Mouse (Mus musculus): ENCODE measurements around the gene Bfsp2. TPM values are rescaled to one million over a fixed set of nuclear protein-coding genes. Genes with fewer than 3 reads are reported as not detected.

The Bfsp2 gene
- polyA plus RNA-seq, 1 experiment from 2014 or later: 0.53 TPM

- H3K27ac ChIP-seq: no peak overlapping the region
- no peak for ATAC-seq (ENCODE audit: insufficient read depth, low FRiP score, low read depth)
- 87% methylated on average over 2 of the region's 2 CpGs for WGBS
- H3K36me3 ChIP-seq: no peaks in the 10 kb centered on the region
- no peak overlapping the region for H3K4me2 ChIP-seq
- H3K9me3 ChIP-seq: no peaks in the 10 kb centered on the region
- no peak overlapping the region for H3K4me3 ChIP-seq (replicated peaks)
- H3K4me1 ChIP-seq: 0 out of 2 replicates have a peak, but pooled peaks cover 3% of the 10 kb centered on the region
- no peaks in the 10 kb centered on the region for H3K27me3 ChIP-seq (replicated peaks)
- H3K9ac ChIP-seq: no peak overlapping the region
Measured at GRCm38 (mm10) chr9:103502655-103503054, 22.4 kb upstream of the Bfsp2 start.

GRCm38 (mm10) chr9:103501861-103502364 lies 21.7 kb upstream of the Bfsp2 start:
- WGBS: 31% methylated on average over 14 of the region's 14 CpGs
- no peak overlapping the region for H3K27ac ChIP-seq
- no peak overlapping the region for H3K4me3 ChIP-seq (replicated peaks)
- H3K27me3 ChIP-seq (replicated peaks): no peaks in the 10 kb centered on the region
- ATAC-seq (ENCODE audit: insufficient read depth, low FRiP score, low read depth): no peak
- H3K9me3 ChIP-seq: no peaks in the 10 kb centered on the region
- H3K9ac ChIP-seq: no peak overlapping the region
- H3K36me3 ChIP-seq: no peaks in the 10 kb centered on the region
- H3K4me2 ChIP-seq: no peak overlapping the region
- H3K4me1 ChIP-seq: 0 out of 2 replicates have a peak, but pooled peaks cover 3% of the 10 kb centered on the region

- ATAC-seq (ENCODE audit: insufficient read depth, low FRiP score, low read depth): no peak
- H3K27me3 ChIP-seq (replicated peaks): no peaks in the 10 kb centered on the region
- no peak overlapping the region for H3K9ac ChIP-seq
- H3K27ac ChIP-seq: no peak overlapping the region
- H3K36me3 ChIP-seq: no peaks in the 10 kb centered on the region
- 89% methylated on average over 18 of the region's 18 CpGs for WGBS
- no peak overlapping the region for H3K4me3 ChIP-seq (replicated peaks)
- H3K4me1 ChIP-seq: 0 out of 2 replicates have a peak, but pooled peaks cover 3% of the 10 kb centered on the region
- no peaks in the 10 kb centered on the region for H3K9me3 ChIP-seq
- H3K4me2 ChIP-seq: no peak overlapping the region
Measured at GRCm38 (mm10) chr9:103499366-103499765, 19.1 kb upstream of the Bfsp2 start.

- H3K4me2 ChIP-seq: no peak overlapping the region
- H3K9me3 ChIP-seq: no peaks in the 10 kb centered on the region
- no peak overlapping the region for H3K4me3 ChIP-seq (replicated peaks)
- no peaks in the 10 kb centered on the region for H3K36me3 ChIP-seq
- no peak for ATAC-seq (ENCODE audit: insufficient read depth, low FRiP score, low read depth)
- H3K27me3 ChIP-seq (replicated peaks): no peaks in the 10 kb centered on the region
- WGBS: 65% methylated on average over 8 of the region's 8 CpGs
- H3K9ac ChIP-seq: no peak overlapping the region
- H3K27ac ChIP-seq: no peak overlapping the region
- H3K4me1 ChIP-seq: 0 out of 2 replicates have a peak, but pooled peaks cover 3% of the 10 kb centered on the region
Measured at GRCm38 (mm10) chr9:103498699-103499098, 18.5 kb upstream of the Bfsp2 start.

- Histone ChIP-seq H3K9ac (no peak overlapping the region), H3K27ac (no peak overlapping the region), H3K4me1 (no peaks in the 10 kb centered on the region), H3K27me3 (replicated peaks) (no peaks in the 10 kb centered on the region), H3K4me2 (no peak overlapping the region), H3K4me3 (replicated peaks) (no peak overlapping the region), H3K36me3 (no peaks in the 10 kb centered on the region), H3K9me3 (no peaks in the 10 kb centered on the region)
- ATAC-seq (ENCODE audit: insufficient read depth, low FRiP score, low read depth): no peak
- WGBS: 81% methylated on average over 11 of the region's 11 CpGs
Measured at GRCm38 (mm10) chr9:103495391-103495790, 15.2 kb upstream of the Bfsp2 start.

GRCm38 (mm10) chr9:103494346-103495020 lies 14.3 kb upstream of the Bfsp2 start:
- Histone ChIP-seq H3K9ac (no peak overlapping the region), H3K4me3 (replicated peaks) (no peak overlapping the region), H3K9me3 (no peaks in the 10 kb centered on the region), H3K27ac (no peak overlapping the region), H3K4me1 (no peaks in the 10 kb centered on the region), H3K27me3 (replicated peaks) (no peaks in the 10 kb centered on the region), H3K4me2 (no peak overlapping the region), H3K36me3 (no peaks in the 10 kb centered on the region)
- peak; percentile 64; the same call in 1 of the 2 replicates for ATAC-seq (ENCODE audit: insufficient read depth, low FRiP score, low read depth)
- 35% methylated on average over 7 of the region's 7 CpGs for WGBS

GRCm38 (mm10) chr9:103491985-103492384 lies 11.8 kb upstream of the Bfsp2 start:
- WGBS: 81% methylated on average over 8 of the region's 8 CpGs
- no peak overlapping the region for H3K4me3 ChIP-seq (replicated peaks)

GRCm38 (mm10) chr9:103490439-103490838 lies 10.2 kb upstream of the Bfsp2 start:
- H3K36me3 ChIP-seq: no peaks in the 10 kb centered on the region

More at GRCm38 (mm10) chr9:103491985-103492384, 11.8 kb upstream of the Bfsp2 start:
- Histone ChIP-seq H3K4me2 (no peak overlapping the region), H3K9me3 (no peaks in the 10 kb centered on the region), H3K27me3 (replicated peaks) (no peaks in the 10 kb centered on the region), H3K4me1 (no peaks in the 10 kb centered on the region), H3K36me3 (no peaks in the 10 kb centered on the region), H3K9ac (no peak overlapping the region), H3K27ac (no peak overlapping the region)
- ATAC-seq (ENCODE audit: insufficient read depth, low FRiP score, low read depth): no peak

GRCm38 (mm10) chr9:103489883-103490282 lies 9.7 kb upstream of the Bfsp2 start:
- Histone ChIP-seq H3K4me1 (no peaks in the 10 kb centered on the region), H3K4me3 (replicated peaks) (no peak overlapping the region), H3K4me2 (no peak overlapping the region), H3K9me3 (no peaks in the 10 kb centered on the region), H3K27me3 (replicated peaks) (no peaks in the 10 kb centered on the region), H3K27ac (no peak overlapping the region), H3K36me3 (no peaks in the 10 kb centered on the region), H3K9ac (no peak overlapping the region)
- no peak for ATAC-seq (ENCODE audit: insufficient read depth, low FRiP score, low read depth)
- WGBS: 77% methylated on average over 4 of the region's 4 CpGs

More at GRCm38 (mm10) chr9:103490439-103490838, 10.2 kb upstream of the Bfsp2 start:
- ATAC-seq (ENCODE audit: insufficient read depth, low FRiP score, low read depth): peak; percentile 54; the same call in 1 of the 2 replicates
- Histone ChIP-seq H3K9me3 (no peaks in the 10 kb centered on the region), H3K27ac (no peak overlapping the region), H3K4me2 (no peak overlapping the region), H3K27me3 (replicated peaks) (no peaks in the 10 kb centered on the region), H3K9ac (no peak overlapping the region), H3K4me3 (replicated peaks) (no peak overlapping the region), H3K4me1 (no peaks in the 10 kb centered on the region)
- WGBS: 17% methylated on average over 2 of the region's 2 CpGs

- Histone ChIP-seq H3K27ac (no peak overlapping the region), H3K9me3 (no peaks in the 10 kb centered on the region)
Measured at GRCm38 (mm10) chr9:103489096-103489495, 8.9 kb upstream of the Bfsp2 start.

GRCm38 (mm10) chr9:103486262-103486661 lies 6.0 kb upstream of the Bfsp2 start:
- Histone ChIP-seq H3K27me3 (replicated peaks) (no peaks in the 10 kb centered on the region), H3K4me2 (no peak overlapping the region), H3K36me3 (no peaks in the 10 kb centered on the region), H3K4me3 (replicated peaks) (no peak overlapping the region), H3K9ac (no peak overlapping the region), H3K9me3 (no peaks in the 10 kb centered on the region), H3K27ac (no peak overlapping the region), H3K4me1 (no peaks in the 10 kb centered on the region)
- WGBS: 78% methylated on average over 6 of the region's 6 CpGs
- no peak for ATAC-seq (ENCODE audit: insufficient read depth, low FRiP score, low read depth)

More at GRCm38 (mm10) chr9:103489096-103489495, 8.9 kb upstream of the Bfsp2 start:
- H3K4me3 ChIP-seq (replicated peaks): no peak overlapping the region
- 0 out of 2 replicates have a peak, but pooled peaks have one; percentile 14 for ATAC-seq (ENCODE audit: insufficient read depth, low FRiP score, low read depth)
- H3K36me3 ChIP-seq: no peaks in the 10 kb centered on the region
- H3K4me2 ChIP-seq: no peak overlapping the region
- H3K9ac ChIP-seq: no peak overlapping the region
- 51% methylated on average over 6 of the region's 7 CpGs for WGBS
- no peaks in the 10 kb centered on the region for H3K4me1 ChIP-seq
- H3K27me3 ChIP-seq (replicated peaks): no peaks in the 10 kb centered on the region

GRCm38 (mm10) chr9:103485606-103486005 lies 5.4 kb upstream of the Bfsp2 start:
- Histone ChIP-seq H3K4me3 (replicated peaks) (no peak overlapping the region), H3K4me2 (no peak overlapping the region), H3K4me1 (0 out of 2 replicates have a peak, but pooled peaks cover 2% of the 10 kb centered on the region), H3K27me3 (replicated peaks) (no peaks in the 10 kb centered on the region), H3K27ac (0 out of 2 replicates have a peak overlapping the region, but pooled peaks have one; percentile 21), H3K9ac (no peak overlapping the region), H3K36me3 (no peaks in the 10 kb centered on the region), H3K9me3 (no peaks in the 10 kb centered on the region)
- WGBS: 21% methylated on average over 8 of the region's 8 CpGs
- ATAC-seq (ENCODE audit: insufficient read depth, low FRiP score, low read depth): no peak
